Mouse (Mus musculus) embryonic fibroblast, embryonic 13.5 days (primary cell): ENCODE measurements around the gene Slc43a2.

Source experiments
- CTCF ChIP-seq: IDR thresholded peaks from 2 replicates; pipeline ENCODE4 v1.5.1; 2011; ENCODE audit warnings: mild to moderate bottlenecking, control low read depth, low read length, moderate library complexity, borderline replicate concordance; ENCODE audit not compliant: insufficient read depth
- POLR2A ChIP-seq: IDR thresholded peaks from 2 replicates; pipeline ENCODE4 v1.6.1; 2011; ENCODE audit warnings: low read depth, mild to moderate bottlenecking, control low read depth, low read length, moderate library complexity

DNA sequence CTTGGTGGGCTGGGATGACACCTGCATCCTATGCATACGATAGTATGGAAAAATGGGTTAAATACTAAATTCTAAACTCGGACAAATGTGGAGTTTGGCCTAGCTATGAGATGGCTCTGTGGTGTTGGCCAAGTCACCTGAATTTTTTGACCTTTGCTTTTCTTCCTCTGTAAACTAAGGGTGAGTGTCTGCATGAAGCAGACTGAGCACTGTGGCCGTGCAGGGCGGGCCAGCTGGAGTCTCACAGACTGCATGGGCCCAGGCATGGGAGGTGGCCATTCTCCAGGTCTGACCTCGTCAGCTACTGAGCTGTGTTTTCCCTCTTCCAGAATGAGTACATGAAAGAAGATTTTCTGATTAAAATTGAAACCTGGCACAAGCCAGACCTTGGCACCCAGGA is 77.3 kb downstream of the Slc43a2 start:
- no peak for TF ChIP-seq CTCF
- TF ChIP-seq POLR2A, result no peak
